Mouse (Mus musculus) spleen, postnatal 4 days (tissue): ENCODE data around the gene Pdlim7.

Experiments used
- DNase-seq, 2 experiments: peaks; one replicate each; pipeline ENCODE4 v3.0.0; 2022; ENCODE audit warnings: low spot score in 2 of 2

The Pdlim7 gene

GRCm38 (mm10) chr13:55465830-55466440 is 47.5 kb downstream of the Pdlim7 start:
- DNase-seq: no peak

- DNase-seq: peak in 1 of 2 experiments; percentile 65
These were observed 48.3 kb downstream of the Pdlim7 start for GRCm38 (mm10) chr13:55465184-55465583.

GRCm38 (mm10) chr13:55464027-55464884 is 49.2 kb downstream of the Pdlim7 start, which contains the start of gene Prr7:
Gene Prr7 (plus strand): TSS chr13:55464267.
- DNase-seq: peak; percentile 41 to 80

- DNase-seq: peak in 1 of 2 experiments; percentile 69
These were observed 50.0 kb downstream of the Pdlim7 start for GRCm38 (mm10) chr13:55463399-55464026.

- DNase-seq: no peak
These were observed 50.5 kb downstream of the Pdlim7 start for GRCm38 (mm10) chr13:55462965-55463364.

- no peak for DNase-seq
These were observed 61.5 kb downstream of the Pdlim7 start for GRCm38 (mm10) chr13:55451785-55452549.

- no peak for DNase-seq
These were observed 62.2 kb downstream of the Pdlim7 start for GRCm38 (mm10) chr13:55451296-55451695.

GRCm38 (mm10) chr13:55450511-55450980 is 62.9 kb downstream of the Pdlim7 start:
- DNase-seq: no peak

- peak; percentile 70 to 83 for DNase-seq
These were observed 63.6 kb downstream of the Pdlim7 start for GRCm38 (mm10) chr13:55449679-55450441.

GRCm38 (mm10) chr13:55449205-55449604 is 64.3 kb downstream of the Pdlim7 start:
- peak in 1 of 2 experiments; percentile 70 for DNase-seq

GRCm38 (mm10) chr13:55448131-55448530 is 65.3 kb downstream of the Pdlim7 start:
- DNase-seq: no peak

GRCm38 (mm10) chr13:55447543-55447943 is 65.9 kb downstream of the Pdlim7 start:
- DNase-seq: peak; percentile 72 to 82

GRCm38 (mm10) chr13:55446483-55447105 is 66.9 kb downstream of the Pdlim7 start:
- DNase-seq: peak in 1 of 2 experiments; percentile 59
